Mouse (Mus musculus) left cerebral cortex, postnatal 4 days (tissue): ENCODE results near the gene Tmem156. TPM values are rescaled to one million over a fixed set of nuclear protein-coding genes. Genes with fewer than 3 reads are reported as not detected.
A peak's percentile ranks its signal among the peaks of the same experiment; 100 is the strongest.

Experiments used
- DNase-seq: peaks from one replicate; pipeline ENCODE4 v3.0.0-alpha.2; 2022
- intact Hi-C: fragments of 180-260 bp; cut with DNase I; formaldehyde crosslinking; loops from one replicate; pipeline ENCODE4 v1.15.1; 2025
- total RNA-seq, 2 experiments: library from RNA; stranded (reverse); gene quantifications; 2 replicates each; pipeline ENCODE4 v1.2.3; 2021

The Tmem156 gene
- total RNA-seq, 2 experiments from 2014 or later: not detected

- DNase-seq: no peak
- intact Hi-C loops: no loop called here
These were observed 34.3 kb downstream of the Tmem156 start for GRCm38 (mm10) chr5:65057596-65057995.

DNA sequence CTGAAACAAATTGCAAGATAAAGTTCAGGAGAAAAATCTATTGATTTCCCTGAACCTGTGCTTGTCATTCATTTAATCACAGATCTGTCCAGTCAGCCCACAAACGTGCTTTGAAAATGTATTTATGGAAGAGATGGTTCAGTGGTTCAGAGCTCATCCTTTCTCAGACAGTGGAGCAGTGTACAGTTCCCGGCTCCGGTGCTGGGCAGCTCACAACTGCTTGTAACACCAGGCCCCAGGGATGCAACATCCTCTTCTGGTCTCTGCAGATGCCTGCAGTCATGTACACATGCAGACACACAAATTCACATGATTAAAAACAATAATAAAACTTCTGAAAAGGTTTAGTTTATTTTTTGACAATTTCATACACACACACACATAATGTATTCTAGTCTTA, 40.4 kb downstream of the Tmem156 start:
- intact Hi-C loops: no loop called here
- DNase-seq: no peak

DNA sequence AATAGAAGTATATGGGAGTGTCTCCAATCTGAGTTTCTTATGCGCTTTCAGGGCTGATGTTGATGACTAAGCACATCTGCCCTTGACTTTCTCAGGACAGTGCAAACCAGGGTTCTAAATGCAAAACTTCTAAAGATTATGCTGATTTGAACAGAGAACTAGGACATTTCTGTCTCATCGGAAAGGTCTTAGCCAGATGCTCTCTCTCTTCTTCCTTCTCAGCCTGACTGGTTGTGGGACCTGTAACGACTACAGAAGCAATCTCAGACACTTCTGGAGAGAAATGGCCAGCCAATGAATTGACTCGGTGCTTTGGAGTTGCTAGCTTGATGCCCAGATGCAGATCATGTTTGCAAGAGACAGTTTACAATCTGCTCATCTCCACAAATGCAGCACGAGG, 42.1 kb downstream of the Tmem156 start:
- no peak for DNase-seq
- intact Hi-C loops: no loop called here

DNA sequence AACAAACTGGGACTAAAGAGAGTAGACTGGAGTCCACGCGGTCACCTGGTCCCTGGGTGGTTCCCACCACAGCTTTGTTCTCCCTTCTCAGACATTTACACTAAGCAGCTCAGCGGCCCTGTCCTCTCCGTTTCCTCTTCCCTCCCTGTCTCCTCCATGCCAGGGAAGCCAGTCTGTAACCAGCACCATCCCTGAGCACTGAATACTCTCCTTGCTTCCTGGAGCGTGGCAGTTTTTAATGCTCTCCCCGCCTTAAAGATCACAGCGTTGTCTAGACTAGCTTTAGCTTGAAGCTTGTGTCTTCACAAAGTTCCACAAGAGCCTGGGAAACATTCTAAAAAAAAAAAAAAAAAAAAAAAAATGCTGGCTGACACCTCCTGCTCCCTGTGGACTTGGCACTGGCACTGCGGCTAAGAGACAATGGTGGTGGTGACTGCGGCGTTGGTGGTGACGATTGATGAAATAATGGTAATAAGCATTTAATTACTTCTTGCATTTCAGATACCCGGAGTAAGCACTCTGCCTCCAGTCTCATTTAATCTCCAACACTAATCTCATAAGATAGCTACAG, 44.6 kb downstream of the Tmem156 start:
- intact Hi-C loops: no loop called here
- DNase-seq: no peak

DNA sequence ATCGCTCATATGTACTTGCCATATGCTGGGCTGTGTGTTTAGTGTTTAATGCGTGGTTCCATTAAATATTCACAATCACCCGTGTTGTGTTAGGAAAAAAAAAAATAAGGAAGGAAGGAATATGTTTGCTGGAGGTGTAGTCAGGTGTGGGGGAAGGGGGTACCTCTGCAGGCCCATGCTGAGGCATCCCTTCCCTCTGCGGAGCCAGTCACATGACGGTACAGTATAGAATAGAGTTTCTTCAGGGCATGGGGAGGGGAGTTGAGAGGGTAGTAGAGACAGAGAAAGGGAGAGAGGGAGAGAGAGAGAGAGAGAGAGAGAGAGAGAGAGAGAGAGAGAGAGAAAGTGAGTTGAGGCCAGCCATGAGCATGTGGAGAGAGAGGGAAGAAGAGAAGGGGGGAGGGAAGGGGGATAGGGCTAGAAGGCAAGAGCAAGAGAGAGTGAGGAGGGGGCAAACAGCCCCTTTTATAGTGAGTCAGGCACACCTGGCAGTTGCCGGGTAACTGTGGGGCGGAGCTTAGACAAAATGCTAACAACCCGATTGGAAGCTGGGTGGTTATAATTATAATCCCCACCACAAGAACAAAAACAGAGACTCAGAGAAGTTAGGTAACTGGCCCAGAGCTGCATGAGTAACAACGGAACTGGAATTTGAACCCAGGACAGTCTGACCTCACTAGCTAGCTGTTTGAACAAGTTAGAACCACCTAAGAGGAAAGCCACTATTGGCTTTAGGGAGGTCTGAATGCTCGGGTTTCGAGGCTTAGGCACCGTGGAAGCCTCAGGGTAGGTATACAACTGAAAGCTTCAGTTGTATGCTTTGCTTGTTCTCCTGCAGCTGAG, 45.3 kb downstream of the Tmem156 start:
- intact Hi-C loops: no loop called here
- DNase-seq: no peak

GRCm38 (mm10) chr5:65045642-65046370, 46.1 kb downstream of the Tmem156 start:
- peak; percentile 65 for DNase-seq
- intact Hi-C loops: no loop called here

DNA sequence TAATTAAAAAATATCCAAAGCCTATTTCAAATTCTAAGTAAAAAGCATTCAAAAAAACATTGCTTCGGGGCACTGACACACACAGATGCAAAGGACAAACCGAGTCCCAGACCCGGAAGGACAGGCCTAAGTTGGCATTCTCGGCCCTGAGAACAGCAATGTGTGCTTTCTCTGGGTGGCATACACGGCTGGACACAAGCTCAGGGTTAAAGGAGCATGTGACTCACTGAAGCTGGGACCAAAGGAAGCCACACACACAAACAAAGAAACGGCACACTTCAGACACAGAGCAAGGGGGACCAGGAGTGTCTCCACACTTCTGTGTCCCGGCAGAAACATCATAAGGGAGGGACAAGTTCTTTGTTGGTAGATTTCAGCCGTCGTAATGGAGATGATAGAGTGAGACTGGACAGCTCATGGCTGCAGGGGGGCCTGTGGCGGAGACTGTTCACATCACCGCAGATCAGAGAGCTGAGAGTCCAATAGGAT, 48.5 kb downstream of the Tmem156 start:
- no peak for DNase-seq
- intact Hi-C loops: no loop called here

DNA sequence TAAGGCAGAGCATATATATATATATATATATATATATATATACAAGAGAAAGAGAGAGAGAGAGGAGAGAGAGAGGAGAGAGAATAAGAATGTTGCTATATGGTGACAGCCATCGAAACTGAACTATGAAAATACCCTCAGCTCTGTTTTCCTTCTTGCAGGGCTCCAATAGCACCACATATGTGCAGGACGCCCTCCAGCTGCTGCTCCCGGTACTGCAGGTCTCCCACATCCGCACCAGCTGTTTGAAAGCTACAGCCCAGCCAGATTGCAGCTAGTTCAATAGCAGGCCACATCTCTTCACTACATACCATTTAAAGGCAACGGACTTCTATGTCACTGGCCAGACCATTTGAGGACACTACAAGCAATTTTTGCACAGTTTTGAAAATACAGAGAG, 51.5 kb downstream of the Tmem156 start:
- intact Hi-C loops: no loop called here
- no peak for DNase-seq

GRCm38 (mm10) chr5:65038811-65039571, 52.9 kb downstream of the Tmem156 start:
- intact Hi-C loops: no loop called here

DNA sequence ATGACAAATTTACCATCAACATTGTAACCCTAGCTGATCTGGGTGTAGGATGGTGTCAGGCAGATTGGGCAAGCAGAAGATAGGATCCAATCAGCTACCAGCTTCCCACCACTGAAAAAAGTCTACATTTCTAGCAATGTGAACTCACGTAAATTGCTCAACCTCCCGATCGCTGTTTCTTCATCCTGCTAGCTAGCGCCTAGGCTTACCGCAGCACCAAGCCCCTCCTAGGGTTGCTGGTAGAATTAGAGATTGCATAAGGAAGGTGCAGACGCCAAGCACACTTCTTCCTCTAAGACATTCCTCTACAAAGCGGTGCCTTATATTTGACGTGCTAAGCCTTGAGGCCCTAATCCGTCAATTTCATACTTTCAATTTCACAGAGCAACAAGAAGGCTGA, 53.6 kb downstream of the Tmem156 start:
- no peak for DNase-seq

More at GRCm38 (mm10) chr5:65038811-65039571, 52.9 kb downstream of the Tmem156 start:
- no peak for DNase-seq

GRCm38 (mm10) chr5:65036597-65036996, 55.3 kb downstream of the Tmem156 start:
- peak; percentile 59 for DNase-seq
- intact Hi-C loops: no loop called here

More for the DNA sequence above, 53.6 kb downstream of the Tmem156 start:
- intact Hi-C loops: no loop called here

DNA sequence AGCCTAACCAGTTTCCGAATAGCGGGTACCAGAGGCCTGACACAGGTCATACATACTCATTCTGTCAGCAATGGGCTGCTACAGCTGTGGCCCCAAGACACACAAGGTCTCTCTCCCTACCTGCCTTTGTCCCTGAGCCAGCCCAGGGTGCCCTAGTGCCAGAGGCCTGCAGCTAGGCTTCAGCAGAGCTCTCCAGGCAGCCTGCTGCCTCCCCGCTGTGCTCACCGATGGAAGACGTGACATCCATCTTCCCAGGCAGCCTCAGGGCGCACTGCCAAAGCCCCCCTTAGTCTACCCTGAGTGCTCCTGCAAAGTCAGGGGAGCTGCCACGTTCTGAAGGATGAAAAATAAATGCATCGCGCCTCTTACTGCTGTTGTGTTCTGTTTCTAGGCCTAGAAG, 63.9 kb downstream of the Tmem156 start:
- DNase-seq: peak; percentile 26
- intact Hi-C loops: no loop called here

GRCm38 (mm10) chr5:65026776-65027175, 65.2 kb downstream of the Tmem156 start:
- intact Hi-C loops: no loop called here
- DNase-seq: peak; percentile 27

DNA sequence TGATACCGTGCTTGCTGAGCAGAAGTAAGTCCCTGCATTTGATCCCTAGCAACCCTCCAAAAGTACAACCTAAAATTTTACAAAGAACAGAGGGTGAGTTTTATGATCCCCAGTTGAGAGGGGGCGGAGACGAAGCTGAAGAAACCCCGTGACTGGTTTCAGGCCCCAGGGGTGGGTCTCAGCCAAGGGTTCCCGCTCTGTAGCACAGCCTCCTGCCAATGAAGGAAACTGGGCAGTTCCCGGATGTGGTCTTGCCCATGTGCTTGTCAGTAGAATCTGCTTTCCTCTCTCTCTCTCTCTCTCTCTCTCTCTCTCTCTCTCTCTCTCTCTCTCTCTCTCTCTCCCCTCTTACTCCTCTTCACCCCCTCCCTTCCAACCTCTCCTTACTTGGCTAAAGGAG, 66.0 kb downstream of the Tmem156 start:
- intact Hi-C loops: no loop called here
- no peak for DNase-seq

- intact Hi-C loops: no loop called here
- DNase-seq: no peak
These were observed 67.3 kb downstream of the Tmem156 start for GRCm38 (mm10) chr5:65024641-65025040.

DNA sequence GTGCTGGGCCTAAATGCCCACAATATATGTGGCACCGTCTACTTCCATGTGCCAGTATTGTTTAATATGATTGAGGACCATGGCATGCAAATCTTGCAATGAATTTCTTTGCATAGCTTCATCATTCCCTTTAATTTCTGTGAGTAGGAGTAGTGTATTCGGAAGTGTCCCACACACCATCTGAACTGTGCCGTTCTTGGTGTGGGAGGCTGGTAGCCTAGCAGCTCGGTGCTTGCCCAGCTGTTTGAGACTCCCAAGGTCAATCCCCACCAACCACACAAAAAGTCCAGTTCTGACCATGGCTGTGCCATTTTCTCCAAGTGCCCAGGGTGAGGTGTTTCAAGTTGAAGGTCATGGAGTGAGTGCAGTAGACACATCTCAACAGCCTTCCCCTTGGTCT, 69.9 kb downstream of the Tmem156 start:
- intact Hi-C loops: no loop called here
- no peak for DNase-seq

DNA sequence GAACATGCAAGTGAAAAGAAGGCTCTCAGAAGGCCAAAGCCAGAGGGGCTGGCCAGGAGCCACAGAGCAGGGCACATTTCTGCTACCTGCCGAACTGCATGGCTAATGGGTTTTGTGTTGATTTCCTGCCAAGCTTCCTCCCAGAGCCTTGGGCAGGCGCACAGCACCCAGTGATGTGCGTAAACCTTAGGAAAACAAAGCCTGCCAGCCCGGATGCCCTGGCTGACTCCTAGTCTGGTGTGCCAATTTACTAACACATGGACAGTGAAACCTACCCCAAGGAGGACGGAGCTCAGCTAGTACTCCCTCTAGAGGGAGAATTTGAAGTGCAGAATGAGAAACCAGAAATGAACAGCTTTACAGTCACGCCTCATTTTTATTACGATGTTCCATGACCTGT, 72.1 kb downstream of the Tmem156 start:
- intact Hi-C loops: no loop called here
- peak; percentile 85 for DNase-seq

DNA sequence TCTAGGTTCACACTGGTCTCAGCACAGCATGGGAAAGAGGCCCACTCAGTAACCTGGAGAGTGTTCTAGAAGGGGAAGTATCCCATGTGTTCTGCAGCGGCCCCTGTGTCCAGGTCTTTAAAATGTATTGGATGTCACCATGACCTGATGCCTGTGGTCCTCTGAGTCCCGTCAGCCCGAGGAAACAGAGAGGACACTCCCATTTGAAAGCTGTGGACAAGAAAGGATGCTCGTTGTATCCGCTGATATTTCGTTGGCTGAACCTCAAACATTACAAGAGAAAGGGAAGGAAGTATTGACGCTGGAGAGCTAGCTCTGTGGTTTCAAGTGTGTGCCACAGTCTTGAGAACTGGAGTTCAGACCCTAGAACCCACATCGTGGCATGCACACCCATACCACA, 72.8 kb downstream of the Tmem156 start:
- DNase-seq: no peak
- intact Hi-C loops: no loop called here

GRCm38 (mm10) chr5:65015508-65015907, 76.4 kb downstream of the Tmem156 start:
- peak; percentile 61 for DNase-seq
- intact Hi-C loops: no loop called here

- intact Hi-C loops: no loop called here
- DNase-seq: no peak
These were observed 79.9 kb downstream of the Tmem156 start for GRCm38 (mm10) chr5:65011901-65012573.
